Mouse (Mus musculus): ENCODE measurements around the gene Pbxip1. TPM values are rescaled to one million over a fixed set of nuclear protein-coding genes. Genes with fewer than 3 reads are reported as not detected.

The Pbxip1 gene
- polyA plus RNA-seq (2012; rRNA removed), result 63.7 and 69.4 TPM in 2 replicates

DNA sequence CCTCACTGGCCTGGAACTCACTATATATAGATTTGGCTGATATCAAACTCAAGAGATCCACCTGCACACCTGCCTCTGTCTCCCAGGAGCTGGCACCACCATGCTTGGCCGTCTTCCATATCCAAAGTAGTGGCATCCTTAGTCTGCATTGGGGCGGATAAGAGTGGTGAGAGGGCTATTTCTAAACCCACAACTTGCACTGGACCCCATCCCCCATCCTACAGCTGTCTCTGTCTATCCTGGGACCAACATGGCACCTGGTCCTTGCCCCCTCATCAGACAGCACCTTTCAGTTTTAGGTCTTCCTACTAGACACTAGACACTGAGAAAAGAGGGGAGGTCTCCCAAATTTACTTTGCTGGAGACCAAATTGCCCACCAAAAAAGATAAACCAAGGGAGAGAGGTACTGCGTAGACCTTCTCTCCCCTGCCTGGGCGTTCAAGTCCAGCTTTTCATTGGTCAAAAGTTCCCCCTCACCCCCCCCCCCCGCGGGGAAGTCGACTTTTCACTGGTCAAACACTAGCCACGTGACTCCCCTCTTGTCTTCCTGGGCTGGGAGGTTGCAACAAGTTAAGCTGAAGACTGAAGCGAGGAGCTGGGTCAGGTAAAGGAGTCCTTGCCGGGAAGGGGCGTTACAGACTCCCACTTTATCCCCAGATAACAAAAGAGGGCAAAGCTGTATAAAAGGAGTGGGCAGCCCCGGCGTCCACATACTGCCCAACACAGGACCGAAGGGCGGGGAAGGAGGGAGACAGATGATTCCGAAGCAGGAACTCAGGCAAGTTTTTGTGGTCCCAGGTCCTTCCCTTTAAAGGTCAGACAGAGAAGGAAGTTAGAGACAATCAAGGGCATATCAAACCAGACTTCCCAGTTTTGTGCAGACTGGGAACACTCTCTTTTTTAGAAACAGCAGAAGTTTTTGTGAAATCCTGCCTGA lies at the start of gene Pbxip1:
Gene Pbxip1, plus strand, starts transcription at position 531 of the 938 bp plus-strand sequence.
- no peak for DNase-seq (ENCODE audit: low read depth)

DNA sequence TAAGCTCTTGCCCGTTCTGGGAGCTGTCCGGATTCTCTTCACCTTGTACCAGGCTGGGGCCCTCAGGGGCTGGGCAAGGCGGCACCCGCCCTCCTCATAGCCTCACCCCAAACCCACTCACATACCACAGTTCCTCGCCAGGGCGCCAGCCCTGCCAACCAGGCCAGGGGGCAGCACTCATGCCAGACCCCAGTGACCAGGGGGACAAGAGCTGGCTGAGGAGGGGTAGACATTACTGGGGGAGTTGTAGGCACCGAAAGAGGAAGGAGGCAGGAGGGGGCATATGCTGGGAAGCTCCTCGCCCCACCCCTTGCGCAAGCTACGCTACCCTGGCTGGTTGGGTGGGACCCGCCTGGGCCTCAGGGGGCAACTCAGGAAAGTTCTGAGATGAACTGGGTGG lies 48.9 kb upstream of the Pbxip1 start:
- DNase-seq (ENCODE audit: low read depth), result no peak

DNA sequence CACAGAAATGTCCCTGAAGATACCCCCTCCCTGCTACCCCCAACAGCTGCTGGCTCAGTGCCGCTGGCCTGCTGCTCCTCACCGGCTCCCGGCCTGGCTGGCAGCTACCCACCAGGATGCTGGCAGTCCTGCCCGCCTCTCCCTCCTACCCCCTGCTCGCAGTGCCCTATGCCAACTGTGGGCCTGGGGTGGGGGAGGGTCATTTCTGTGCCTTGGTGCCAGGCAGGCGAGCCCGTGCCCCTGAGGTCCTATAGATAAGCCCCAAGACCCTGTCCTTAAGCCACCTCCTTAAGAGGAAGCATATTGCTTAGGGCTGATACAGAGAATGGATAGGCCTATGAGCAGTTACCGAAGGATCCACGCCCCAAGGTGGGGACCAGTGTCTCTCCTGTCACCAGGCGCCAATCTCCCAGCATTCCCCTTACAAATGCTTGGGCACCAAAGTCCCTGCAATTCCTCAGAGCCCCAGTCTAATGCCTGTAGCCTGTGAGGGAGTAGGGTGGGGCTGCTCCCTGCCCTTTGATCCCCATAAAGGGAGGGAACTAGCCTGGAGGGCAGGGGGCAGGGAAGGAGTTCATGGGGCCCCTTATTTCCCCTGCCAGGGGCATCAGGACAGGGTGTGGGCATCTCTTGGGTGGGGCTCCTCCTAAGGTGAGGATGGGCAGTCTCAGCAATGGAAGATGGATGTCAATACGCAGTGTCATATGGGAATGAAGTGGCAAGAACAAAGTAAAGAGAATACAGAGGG lies 48.2 kb upstream of the Pbxip1 start:
- DNase-seq (ENCODE audit: low read depth), result no peak

DNA sequence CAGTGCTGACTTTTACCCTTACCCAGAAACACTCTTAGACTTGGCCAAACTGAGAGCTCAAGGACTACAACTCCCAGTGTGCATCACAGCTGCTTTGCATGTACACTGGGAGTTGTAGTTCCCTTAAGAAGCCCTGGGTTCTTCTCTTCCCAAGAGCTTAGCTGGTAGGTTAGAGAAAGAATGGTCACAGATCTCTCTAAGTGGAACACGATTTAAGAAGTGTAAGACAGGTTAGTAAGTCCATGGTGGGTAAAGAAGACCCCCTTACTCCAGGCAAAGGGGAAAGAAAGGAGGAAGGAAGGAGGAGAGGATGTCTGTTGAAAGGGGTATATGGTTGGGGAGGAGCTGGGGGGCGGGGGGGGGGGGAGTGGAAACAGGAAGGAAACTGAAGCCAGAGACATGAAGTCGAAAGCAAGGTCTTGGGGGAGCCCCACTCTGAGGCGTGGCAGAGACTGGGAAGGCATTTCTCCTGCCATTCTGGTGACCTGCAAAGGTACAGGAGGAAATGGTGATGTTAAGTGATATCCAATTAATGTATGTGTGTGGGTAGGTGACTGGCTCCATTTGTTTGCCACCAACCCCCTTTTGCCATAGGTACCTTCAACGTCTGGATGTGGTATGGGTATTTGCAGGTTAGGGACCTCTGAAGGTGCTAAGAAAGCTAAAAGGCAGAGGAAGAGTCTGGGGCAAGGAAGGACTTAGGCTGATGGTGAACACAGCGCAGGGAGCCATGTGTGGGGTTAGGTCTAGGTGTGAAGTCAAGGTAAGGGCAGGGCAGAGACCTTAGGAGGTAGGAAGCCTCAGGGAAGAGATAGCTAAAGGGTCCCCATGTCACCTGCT lies 47.4 kb upstream of the Pbxip1 start:
- DNase-seq (ENCODE audit: low read depth), result no peak

DNA sequence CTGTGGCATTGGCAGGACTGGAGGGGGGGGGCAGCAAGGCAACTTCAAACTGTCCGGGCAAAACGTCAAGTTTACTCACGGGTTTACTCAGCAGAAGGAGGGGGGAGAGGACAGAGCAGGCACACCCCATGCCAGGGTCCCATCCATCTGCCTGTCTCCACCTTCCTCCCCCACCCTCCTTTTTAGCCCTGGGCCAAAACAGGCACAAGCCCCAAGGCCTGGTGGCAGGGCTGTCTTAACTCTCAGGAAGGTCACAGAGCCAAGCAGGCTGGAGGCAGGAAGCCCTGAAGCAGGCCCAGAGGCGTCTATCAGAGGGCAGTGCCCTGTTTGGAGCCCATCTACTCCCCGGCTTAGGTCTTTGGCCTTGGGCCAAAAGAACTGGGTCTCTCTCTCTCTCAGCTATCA lies 46.4 kb upstream of the Pbxip1 start:
- DNase-seq (ENCODE audit: low read depth), result no peak

DNA sequence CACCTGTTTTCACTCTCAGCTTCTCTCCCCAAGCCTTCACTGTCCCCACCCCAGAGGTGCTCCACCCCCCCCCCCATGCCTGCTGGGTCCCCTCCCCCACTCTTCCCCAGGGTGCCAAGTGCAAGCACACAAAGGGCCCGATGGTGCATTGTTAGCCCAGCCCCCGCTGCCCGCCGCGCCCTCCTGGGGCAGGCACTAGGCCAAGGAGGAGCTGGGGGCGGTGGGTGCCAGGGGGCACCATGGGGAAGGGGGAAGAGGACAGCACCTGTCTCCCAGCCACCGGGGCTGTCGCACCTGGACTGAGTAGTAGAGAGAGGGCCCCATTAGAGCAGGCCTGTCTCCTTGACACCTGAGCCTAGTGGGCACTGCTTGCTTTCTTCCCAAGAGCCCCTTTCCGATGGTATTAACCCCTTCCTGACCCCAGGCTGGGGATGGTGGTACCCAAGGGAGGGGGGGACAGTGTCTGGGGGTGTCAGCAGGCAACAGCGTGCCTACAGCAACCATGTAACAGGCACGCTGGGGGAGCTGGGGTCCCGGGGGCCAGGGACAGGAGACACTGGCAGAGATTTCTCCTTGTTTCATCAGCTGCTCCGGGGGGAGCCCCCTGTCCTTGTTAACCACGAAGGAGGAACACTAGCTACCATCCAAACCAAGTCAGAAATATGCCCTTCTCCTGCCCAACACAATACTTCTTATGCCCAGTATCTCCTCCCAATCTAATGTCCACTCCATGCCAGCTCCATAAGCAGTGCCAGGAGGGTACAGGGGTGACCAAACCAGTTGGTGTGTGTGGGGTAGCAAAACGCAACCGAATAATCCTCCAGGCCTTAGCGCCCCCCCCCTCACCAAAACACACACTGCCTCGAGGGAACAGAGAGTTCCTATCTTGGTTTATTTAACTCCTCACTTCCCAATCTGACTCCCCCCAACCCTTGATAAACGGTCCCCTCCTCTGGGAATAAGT lies 45.5 kb upstream of the Pbxip1 start:
- DNase-seq (ENCODE audit: low read depth), result no peak

DNA sequence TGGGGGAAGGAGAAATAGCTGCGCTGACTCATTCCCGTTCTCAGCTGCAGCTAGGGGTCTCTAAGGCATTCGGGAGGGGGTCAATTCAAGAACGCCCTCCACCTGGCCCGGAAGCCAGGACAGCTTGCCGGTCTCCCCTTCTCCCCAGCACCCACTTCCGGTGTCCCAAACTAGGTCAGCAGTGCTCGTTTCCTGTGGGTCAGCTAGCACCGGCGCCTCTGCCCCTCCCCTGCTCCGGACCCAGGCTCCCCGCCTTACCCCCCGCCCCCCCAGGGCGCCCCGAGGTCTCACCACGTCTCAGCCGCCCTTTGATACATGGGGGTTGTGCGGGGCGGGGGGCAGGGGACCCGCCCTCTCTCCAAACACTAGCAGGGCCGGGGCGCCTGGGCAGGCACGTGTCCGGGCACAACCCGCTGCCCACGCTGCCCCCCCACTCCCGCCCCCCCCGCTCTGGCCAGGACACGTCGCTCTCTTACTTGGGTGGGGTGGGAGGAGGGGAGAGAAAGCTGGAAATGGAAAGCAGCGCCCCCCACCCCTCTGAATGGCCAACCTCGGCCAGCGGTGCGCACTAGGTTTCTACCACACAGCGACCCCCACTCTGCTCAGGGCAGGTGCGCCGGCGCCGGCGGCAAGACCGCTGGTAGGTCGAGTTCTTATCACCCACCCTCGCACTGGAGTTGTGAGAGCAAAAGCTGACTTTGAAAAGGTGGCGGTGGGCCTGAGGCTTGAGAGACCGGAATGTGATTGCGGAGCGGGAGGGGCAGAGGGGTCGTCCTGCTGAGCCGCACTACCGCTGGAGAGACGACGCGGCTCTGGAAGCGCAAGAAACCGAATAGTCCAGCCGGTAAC lies 44.6 kb upstream of the Pbxip1 start:
- DNase-seq (ENCODE audit: low read depth), result no peak

DNA sequence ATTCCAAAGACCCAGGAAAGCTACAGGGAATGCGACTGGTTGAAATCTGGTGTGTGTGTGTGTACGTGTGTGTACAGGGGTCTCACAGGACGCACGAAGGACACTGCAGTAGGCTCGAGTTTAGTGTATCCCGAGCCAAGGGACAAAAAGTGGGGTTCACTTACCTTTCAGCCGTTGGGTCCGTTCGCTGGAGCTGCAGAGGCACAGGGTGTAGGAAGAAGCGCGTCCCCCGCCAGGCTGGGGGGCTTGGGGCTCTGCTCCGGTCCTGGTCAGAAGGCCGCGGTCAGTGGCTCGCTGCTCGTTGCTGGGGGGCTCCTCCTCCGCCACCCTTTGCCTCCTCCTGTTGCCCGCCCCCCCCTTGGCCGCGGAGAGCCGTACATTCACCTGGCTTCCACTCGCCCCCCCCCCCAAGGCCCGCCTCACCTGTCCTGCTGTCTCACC lies 43.6 kb upstream of the Pbxip1 start:
- no peak for DNase-seq (ENCODE audit: low read depth)

DNA sequence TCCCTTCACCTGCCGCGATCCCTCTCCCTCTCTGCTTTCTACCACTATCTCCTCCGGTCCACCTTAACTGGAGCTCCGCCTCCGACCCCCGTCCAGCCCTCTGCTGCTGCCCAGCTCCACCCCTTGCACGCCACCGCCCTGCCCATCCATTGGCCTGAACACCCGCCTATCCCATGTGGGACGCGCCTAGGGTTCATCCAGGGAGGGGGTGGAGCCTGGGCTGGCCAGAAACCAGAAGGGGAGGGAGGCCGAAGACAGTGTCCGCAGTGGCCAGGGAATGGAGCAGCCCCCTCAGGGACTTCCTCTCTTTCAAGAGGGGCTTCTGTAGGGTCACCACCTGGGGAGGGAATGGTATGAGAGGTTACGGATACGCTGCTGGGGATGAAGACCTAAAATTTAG lies 42.9 kb upstream of the Pbxip1 start:
- DNase-seq (ENCODE audit: low read depth), result no peak

DNA sequence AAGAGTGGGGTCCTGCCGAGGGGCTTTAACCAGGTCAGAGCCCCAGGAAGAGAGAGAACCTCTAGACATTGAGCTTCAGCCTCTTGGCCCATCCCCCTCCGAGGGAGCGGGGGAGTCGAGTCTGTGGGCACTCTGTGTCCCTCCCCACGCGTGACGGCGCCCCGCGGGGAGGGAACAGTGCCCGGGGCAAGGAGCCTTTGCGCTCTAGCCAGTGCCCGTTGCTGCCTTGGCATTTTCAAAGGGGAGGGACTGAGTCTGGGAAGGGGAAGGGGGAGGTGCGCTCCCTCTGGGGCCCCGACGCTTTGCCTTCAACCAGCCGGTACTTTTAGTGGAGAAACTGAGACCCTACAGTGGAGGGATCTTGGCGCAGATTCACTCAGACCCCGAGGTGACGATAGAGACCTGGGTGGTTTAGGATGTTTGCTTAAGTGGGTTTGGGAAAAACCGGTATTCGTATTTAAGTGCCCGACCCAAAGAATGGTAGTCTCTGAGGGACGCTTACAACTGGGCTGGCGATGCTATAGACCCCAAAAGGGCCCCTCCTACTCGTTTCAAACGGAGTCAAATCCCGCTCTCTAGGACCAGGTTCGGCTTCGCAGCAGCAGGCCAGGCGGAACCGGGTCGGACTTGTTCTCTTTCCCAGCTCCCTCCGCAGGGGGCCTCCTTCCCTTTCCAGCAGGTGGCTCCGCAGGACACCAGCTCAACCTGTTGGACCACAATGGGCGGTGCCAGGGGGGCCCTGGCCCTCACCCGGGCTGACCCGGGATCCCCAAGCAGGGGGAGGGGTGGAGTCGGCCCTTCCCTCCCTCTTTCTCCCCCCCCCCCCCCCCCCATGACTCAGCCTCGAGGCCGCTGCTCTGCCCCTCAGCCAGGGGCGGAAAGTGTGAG lies 42.3 kb upstream of the Pbxip1 start, which contains the start of gene Zbtb7b:
Gene Zbtb7b, minus strand, starts transcription at position 771 of the 888 bp plus-strand sequence.
- no peak for DNase-seq (ENCODE audit: low read depth)

DNA sequence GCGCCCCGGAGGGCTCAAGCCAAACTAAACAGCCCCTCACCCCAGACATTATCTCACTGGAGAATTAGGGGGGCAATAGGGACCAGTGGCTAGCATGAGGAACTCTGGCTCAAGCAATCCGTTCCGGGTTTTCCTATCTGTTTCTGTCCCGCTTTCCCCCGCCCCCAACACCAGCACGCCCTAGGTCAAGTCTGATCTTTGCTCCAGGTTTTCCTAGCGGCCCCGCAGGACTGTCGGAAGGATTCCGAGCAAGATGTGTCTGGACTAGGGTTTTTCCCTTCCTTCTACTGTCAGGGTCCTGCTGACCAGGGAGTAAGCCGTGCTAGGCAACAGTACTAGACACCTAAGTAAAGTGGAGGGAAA lies 41.6 kb upstream of the Pbxip1 start:
- no peak for DNase-seq (ENCODE audit: low read depth)

DNA sequence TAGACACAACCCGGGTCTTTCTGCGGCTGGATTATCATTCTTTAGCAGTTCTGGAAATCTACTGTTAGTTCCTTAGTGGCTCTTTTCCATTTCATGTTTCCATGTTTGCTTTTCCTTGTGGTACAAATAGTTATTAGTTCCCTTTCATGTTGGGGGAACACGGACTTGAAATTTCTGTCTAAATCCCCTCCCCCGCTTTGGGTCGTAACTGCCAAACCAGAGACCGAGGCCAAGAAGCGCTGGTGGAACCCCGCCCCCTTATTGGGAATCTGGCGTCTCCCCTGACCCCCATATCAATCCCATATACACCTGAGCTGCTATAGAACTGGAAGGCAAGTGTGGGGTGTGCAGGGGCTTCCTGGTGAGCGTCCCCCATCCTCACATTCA lies 41.1 kb upstream of the Pbxip1 start:
- no peak for DNase-seq (ENCODE audit: low read depth)

DNA sequence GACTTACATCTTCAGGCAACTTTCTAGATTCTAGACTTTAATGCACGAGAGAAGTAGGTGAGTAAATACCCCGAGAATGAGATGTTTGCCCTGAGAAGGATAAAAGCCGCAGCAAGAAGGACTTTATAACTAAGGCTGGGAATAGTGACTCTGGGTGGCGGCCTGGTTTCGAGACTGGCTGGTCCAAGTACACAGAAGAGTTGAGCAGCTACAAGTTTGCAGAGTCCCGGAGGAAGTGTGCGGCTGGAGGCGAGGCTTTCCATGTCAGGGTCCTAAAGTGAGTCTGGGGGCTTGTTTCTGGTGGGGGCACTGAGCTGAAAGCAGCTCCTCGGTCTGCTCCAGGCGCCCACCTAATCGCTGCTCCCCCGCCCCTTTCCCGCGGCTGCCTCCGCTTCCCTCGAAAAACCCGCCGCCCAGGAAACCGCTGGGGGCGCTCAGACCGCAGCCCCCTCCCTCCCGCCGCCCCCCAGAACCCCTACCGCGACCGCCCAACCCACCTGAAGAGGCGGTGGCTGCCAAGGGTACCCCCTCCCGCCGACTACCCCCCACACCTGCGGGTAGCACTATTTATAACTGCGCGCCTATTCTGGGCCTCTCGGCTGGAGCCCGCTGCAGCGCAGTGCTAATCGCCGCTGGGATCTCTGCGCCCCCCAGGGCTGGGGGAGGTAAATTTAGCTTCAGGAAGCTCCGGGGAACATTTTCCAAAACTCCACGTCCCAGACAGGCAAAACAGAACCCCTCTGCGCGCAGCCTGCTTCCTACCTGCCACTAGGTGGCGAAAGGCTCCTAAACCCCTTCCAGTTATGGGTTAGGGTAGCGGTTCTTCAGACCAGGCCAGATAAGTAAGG lies 40.5 kb upstream of the Pbxip1 start:
- no peak for DNase-seq (ENCODE audit: low read depth)

DNA sequence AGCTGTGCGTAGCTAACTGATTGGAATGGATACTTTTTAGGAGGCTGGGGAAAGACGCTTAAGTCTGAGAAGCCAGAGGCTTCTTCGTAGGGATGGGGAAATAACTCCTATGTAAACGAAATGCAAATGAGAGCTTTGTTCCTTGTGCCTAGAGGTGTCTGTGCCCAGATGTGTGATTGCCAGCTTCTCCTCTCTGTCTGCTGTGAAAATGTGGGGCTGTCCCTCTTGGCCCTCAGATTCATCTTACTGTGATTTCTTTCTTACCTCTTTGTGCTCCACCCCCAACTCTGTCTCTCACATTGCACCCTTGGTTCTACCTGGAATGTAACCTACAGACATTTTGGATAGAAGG lies 39.9 kb upstream of the Pbxip1 start:
- no peak for DNase-seq (ENCODE audit: low read depth)

DNA sequence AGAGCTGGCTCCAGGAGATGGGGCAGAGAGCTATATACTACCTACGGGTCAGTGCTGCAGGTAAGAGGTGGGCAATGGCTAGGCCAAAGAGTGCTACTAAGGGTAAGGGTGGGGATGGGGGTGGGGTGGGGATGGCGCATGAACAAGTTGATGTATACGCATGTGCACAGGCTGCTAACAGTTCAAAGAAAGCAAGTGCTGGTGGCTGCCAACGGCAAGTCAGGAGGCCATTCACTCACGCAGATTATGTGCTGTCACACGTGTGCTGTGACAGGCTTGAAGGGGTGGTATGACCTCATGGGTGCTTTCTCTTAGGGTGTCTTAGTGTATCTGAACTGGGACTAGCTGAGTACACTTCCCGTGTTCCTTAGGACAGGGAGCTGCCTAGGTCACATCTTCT lies 35.2 kb upstream of the Pbxip1 start:
- DNase-seq (ENCODE audit: low read depth), result no peak

DNA sequence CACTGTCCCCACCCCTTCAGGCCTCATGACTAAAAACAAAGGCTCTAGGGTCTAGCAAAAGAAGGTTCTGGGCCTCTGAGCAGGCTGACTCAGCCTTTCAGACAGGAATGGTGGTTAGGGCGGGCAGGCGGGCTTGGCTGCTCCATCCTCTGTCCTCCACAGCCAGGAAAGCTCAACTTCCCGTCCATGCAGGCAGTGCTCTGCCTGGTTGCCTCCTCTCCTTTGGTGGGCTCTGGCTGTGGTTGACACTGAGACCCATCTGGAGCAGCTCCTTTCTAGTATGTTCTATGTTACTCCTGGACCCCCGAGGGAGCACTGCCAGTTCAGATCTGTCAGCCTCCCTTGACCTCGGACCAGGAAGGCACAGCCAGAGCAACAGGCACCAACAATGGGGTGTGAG lies 33.8 kb upstream of the Pbxip1 start, which contains the start of gene Lenep:
Gene Lenep, minus strand, starts transcription at position 101 of the 400 bp plus-strand sequence.
- DNase-seq (ENCODE audit: low read depth), result no peak

DNA sequence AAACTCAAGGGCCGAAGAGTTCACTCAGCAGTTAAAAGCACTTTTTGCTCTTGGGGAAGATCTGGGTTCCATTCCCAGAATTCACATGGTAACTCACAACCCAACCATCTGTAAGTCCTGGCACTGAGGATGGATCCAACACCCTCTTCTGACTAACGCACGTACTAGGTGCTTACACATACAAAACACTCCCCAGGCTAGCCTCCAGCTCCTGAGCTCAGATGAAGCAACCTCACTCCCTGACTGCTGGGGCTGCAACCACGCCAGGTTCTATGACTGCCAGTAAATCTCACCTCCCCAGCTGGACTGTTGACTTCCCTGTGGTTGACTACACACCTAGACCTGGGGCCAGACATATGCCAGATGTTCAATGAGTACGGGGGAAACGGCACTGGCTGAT lies 29.6 kb upstream of the Pbxip1 start:
- DNase-seq (ENCODE audit: low read depth), result no peak

DNA sequence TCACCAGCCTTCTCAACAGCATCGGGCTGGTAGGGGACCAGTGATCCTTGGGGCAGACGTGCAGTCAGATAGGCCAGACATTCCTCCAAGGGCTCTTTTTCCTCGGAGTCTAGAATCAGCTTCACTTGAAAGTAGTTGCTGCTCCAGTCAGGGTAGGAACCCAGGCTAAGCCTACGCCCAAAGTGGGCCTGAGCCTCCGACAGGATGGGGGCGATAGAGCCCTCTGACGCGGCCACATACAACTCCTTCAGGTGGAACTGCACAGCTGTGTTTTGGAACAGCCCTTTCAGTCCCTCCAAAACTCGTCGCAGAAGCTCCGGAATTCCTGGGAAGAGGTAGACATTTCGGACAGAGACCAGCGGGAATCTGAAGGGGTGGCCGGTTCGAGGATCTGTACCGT lies 28.1 kb upstream of the Pbxip1 start:
- no peak for DNase-seq (ENCODE audit: low read depth)

Measured in gonadal fat pad, adult 2 months (tissue).